Mouse (Mus musculus): Measurements from ENCODE around the gene Nck2. TPM values are rescaled to one million over a fixed set of nuclear protein-coding genes. Genes with fewer than 3 reads are reported as not detected.

Nck2 gene
- polyA plus RNA-seq, 1 experiment from 2014 or later = 38.1 TPM

GRCm38 (mm10) chr1:43506638-43507037 is 62.3 kb downstream of the Nck2 start:
- no peak overlapping the region for H3K9ac ChIP-seq (ENCODE audit: low read length)
- no peaks in the 10 kb centered on the region for H3K9me3 ChIP-seq (ENCODE audit: control insufficient read depth, low read length)
- no peak overlapping the region for H3K4me2 ChIP-seq (ENCODE audit: low read length)
- ATAC-seq (replicated peaks; ENCODE audit: low FRiP score, low TSS enrichment, low read depth) (no peak), DNase-seq (ENCODE audit: low spot score) (no peak)
- H3K4me1 ChIP-seq (replicated peaks; ENCODE audit: control insufficient read depth, insufficient read depth, low read length) = peaks cover 17% of the 10 kb centered on the region
- H3K36me3 ChIP-seq (ENCODE audit: control insufficient read depth, insufficient read depth, low read length) = peaks cover 16% of the 10 kb centered on the region
- no peaks in the 10 kb centered on the region for H3K27me3 ChIP-seq (replicated peaks; ENCODE audit: control insufficient read depth, insufficient read depth, low read length)
- H3K4me3 ChIP-seq (ENCODE audit: low read depth, low read length) = no peak overlapping the region
- WGBS = 82% methylated on average over 3 of the region's 3 CpGs
- no peak overlapping the region for H3K27ac ChIP-seq (ENCODE audit: low read depth)

- H3K27ac ChIP-seq (ENCODE audit: low read depth) = no peak overlapping the region
- DNase-seq (ENCODE audit: low spot score) = no peak
- 100% methylated on average over 1 of the region's 1 CpGs for WGBS
- ATAC-seq (replicated peaks; ENCODE audit: low FRiP score, low TSS enrichment, low read depth) = no peak
- no peak overlapping the region for H3K9ac ChIP-seq (ENCODE audit: low read length)
- no peak overlapping the region for H3K4me2 ChIP-seq (ENCODE audit: low read length)
- H3K36me3 ChIP-seq (ENCODE audit: control insufficient read depth, insufficient read depth, low read length) = peaks cover 16% of the 10 kb centered on the region
- H3K9me3 ChIP-seq (ENCODE audit: control insufficient read depth, low read length) = no peaks in the 10 kb centered on the region
- peaks cover 6% of the 10 kb centered on the region for H3K4me1 ChIP-seq (replicated peaks; ENCODE audit: control insufficient read depth, insufficient read depth, low read length)
- H3K27me3 ChIP-seq (replicated peaks; ENCODE audit: control insufficient read depth, insufficient read depth, low read length) = no peaks in the 10 kb centered on the region
- no peak overlapping the region for H3K4me3 ChIP-seq (ENCODE audit: low read depth, low read length)
Observed at GRCm38 (mm10) chr1:43507809-43508208, 63.4 kb downstream of the Nck2 start.

- H3K36me3 ChIP-seq (ENCODE audit: control insufficient read depth, insufficient read depth, low read length) = peaks cover 24% of the 10 kb centered on the region
- H3K27ac ChIP-seq (ENCODE audit: low read depth) = no peak overlapping the region
- H3K4me3 ChIP-seq (ENCODE audit: low read depth, low read length) = no peak overlapping the region
- no peak for ATAC-seq (replicated peaks; ENCODE audit: low FRiP score, low TSS enrichment, low read depth)
- DNase-seq (ENCODE audit: low spot score) = no peak
- H3K9ac ChIP-seq (ENCODE audit: low read length) = no peak overlapping the region
- 86% methylated on average over 12 of the region's 12 CpGs for WGBS
- no peaks in the 10 kb centered on the region for H3K9me3 ChIP-seq (ENCODE audit: control insufficient read depth, low read length)
- no peaks in the 10 kb centered on the region for H3K27me3 ChIP-seq (replicated peaks; ENCODE audit: control insufficient read depth, insufficient read depth, low read length)
- no peak overlapping the region for H3K4me2 ChIP-seq (ENCODE audit: low read length)
- H3K4me1 ChIP-seq (replicated peaks; ENCODE audit: control insufficient read depth, insufficient read depth, low read length) = no peaks in the 10 kb centered on the region
Observed at GRCm38 (mm10) chr1:43511256-43511655, 66.9 kb downstream of the Nck2 start.

GRCm38 (mm10) chr1:43511667-43512066 is 67.3 kb downstream of the Nck2 start:
- Histone ChIP-seq H3K27ac (ENCODE audit: low read depth) (no peak overlapping the region), H3K4me2 (ENCODE audit: low read length) (no peak overlapping the region), H3K9ac (ENCODE audit: low read length) (no peak overlapping the region), H3K9me3 (ENCODE audit: control insufficient read depth, low read length) (no peaks in the 10 kb centered on the region), H3K4me3 (ENCODE audit: low read depth, low read length) (no peak overlapping the region), H3K27me3 (replicated peaks; ENCODE audit: control insufficient read depth, insufficient read depth, low read length) (no peaks in the 10 kb centered on the region), H3K4me1 (replicated peaks; ENCODE audit: control insufficient read depth, insufficient read depth, low read length) (no peaks in the 10 kb centered on the region), H3K36me3 (ENCODE audit: control insufficient read depth, insufficient read depth, low read length) (peaks cover 24% of the 10 kb centered on the region)
- ATAC-seq (replicated peaks; ENCODE audit: low FRiP score, low TSS enrichment, low read depth) (no peak), DNase-seq (ENCODE audit: low spot score) (no peak)
- WGBS = 93% methylated on average over 8 of the region's 8 CpGs

- WGBS = 99% methylated on average over 3 of the region's 3 CpGs
- Histone ChIP-seq H3K27me3 (replicated peaks; ENCODE audit: control insufficient read depth, insufficient read depth, low read length) (no peaks in the 10 kb centered on the region), H3K36me3 (ENCODE audit: control insufficient read depth, insufficient read depth, low read length) (0 out of 2 replicates have a peak, but pooled peaks cover 8% of the 10 kb centered on the region), H3K27ac (ENCODE audit: low read depth) (no peak overlapping the region), H3K4me2 (ENCODE audit: low read length) (no peak overlapping the region), H3K9ac (ENCODE audit: low read length) (no peak overlapping the region), H3K4me3 (ENCODE audit: low read depth, low read length) (no peak overlapping the region), H3K4me1 (replicated peaks; ENCODE audit: control insufficient read depth, insufficient read depth, low read length) (no peaks in the 10 kb centered on the region), H3K9me3 (ENCODE audit: control insufficient read depth, low read length) (no peaks in the 10 kb centered on the region)
- ATAC-seq (replicated peaks; ENCODE audit: low FRiP score, low TSS enrichment, low read depth) = no peak
- DNase-seq (ENCODE audit: low spot score) = no peak
Observed at GRCm38 (mm10) chr1:43517405-43517804, 73.0 kb downstream of the Nck2 start.

- Histone ChIP-seq H3K27ac (ENCODE audit: low read depth) (no peak overlapping the region), H3K9me3 (ENCODE audit: control insufficient read depth, low read length) (no peaks in the 10 kb centered on the region), H3K4me1 (replicated peaks; ENCODE audit: control insufficient read depth, insufficient read depth, low read length) (no peaks in the 10 kb centered on the region), H3K4me2 (ENCODE audit: low read length) (no peak overlapping the region), H3K36me3 (ENCODE audit: control insufficient read depth, insufficient read depth, low read length) (no peaks in the 10 kb centered on the region), H3K9ac (ENCODE audit: low read length) (no peak overlapping the region), H3K27me3 (replicated peaks; ENCODE audit: control insufficient read depth, insufficient read depth, low read length) (no peaks in the 10 kb centered on the region), H3K4me3 (ENCODE audit: low read depth, low read length) (no peak overlapping the region)
- no peak for DNase-seq (ENCODE audit: low spot score)
- 92% methylated on average over 1 of the region's 1 CpGs for WGBS
- ATAC-seq (replicated peaks; ENCODE audit: low FRiP score, low TSS enrichment, low read depth) = no peak
Observed at GRCm38 (mm10) chr1:43520216-43520988, 76.0 kb downstream of the Nck2 start.

- no peak overlapping the region for H3K4me3 ChIP-seq (ENCODE audit: low read depth, low read length)
- no peaks in the 10 kb centered on the region for H3K4me1 ChIP-seq (replicated peaks; ENCODE audit: control insufficient read depth, insufficient read depth, low read length)
- DNase-seq (ENCODE audit: low spot score) (no peak), ATAC-seq (replicated peaks; ENCODE audit: low FRiP score, low TSS enrichment, low read depth) (no peak)
- no peak overlapping the region for H3K9ac ChIP-seq (ENCODE audit: low read length)
- no peak overlapping the region for H3K27ac ChIP-seq (ENCODE audit: low read depth)
- no peaks in the 10 kb centered on the region for H3K27me3 ChIP-seq (replicated peaks; ENCODE audit: control insufficient read depth, insufficient read depth, low read length)
- no peak overlapping the region for H3K4me2 ChIP-seq (ENCODE audit: low read length)
- 95% methylated on average over 3 of the region's 3 CpGs for WGBS
- no peaks in the 10 kb centered on the region for H3K36me3 ChIP-seq (ENCODE audit: control insufficient read depth, insufficient read depth, low read length)
- no peaks in the 10 kb centered on the region for H3K9me3 ChIP-seq (ENCODE audit: control insufficient read depth, low read length)
Observed at GRCm38 (mm10) chr1:43520989-43521371, 76.6 kb downstream of the Nck2 start.

- 72% methylated on average over 3 of the region's 3 CpGs for WGBS
- Histone ChIP-seq H3K4me3 (ENCODE audit: low read depth, low read length) (no peak overlapping the region), H3K36me3 (ENCODE audit: control insufficient read depth, insufficient read depth, low read length) (no peaks in the 10 kb centered on the region), H3K4me2 (ENCODE audit: low read length) (no peak overlapping the region), H3K27ac (ENCODE audit: low read depth) (no peak overlapping the region), H3K27me3 (replicated peaks; ENCODE audit: control insufficient read depth, insufficient read depth, low read length) (no peaks in the 10 kb centered on the region), H3K4me1 (replicated peaks; ENCODE audit: control insufficient read depth, insufficient read depth, low read length) (no peaks in the 10 kb centered on the region), H3K9ac (ENCODE audit: low read length) (no peak overlapping the region), H3K9me3 (ENCODE audit: control insufficient read depth, low read length) (no peaks in the 10 kb centered on the region)
- ATAC-seq (replicated peaks; ENCODE audit: low FRiP score, low TSS enrichment, low read depth) (no peak), DNase-seq (ENCODE audit: low spot score) (no peak)
Observed at GRCm38 (mm10) chr1:43521512-43521911, 77.1 kb downstream of the Nck2 start.

GRCm38 (mm10) chr1:43521950-43522349 is 77.6 kb downstream of the Nck2 start:
- no peak for DNase-seq (ENCODE audit: low spot score)
- WGBS = 85% methylated on average over 4 of the region's 4 CpGs
- H3K9me3 ChIP-seq (ENCODE audit: control insufficient read depth, low read length) = no peaks in the 10 kb centered on the region
- ATAC-seq (replicated peaks; ENCODE audit: low FRiP score, low TSS enrichment, low read depth) = no peak
- no peaks in the 10 kb centered on the region for H3K36me3 ChIP-seq (ENCODE audit: control insufficient read depth, insufficient read depth, low read length)
- H3K9ac ChIP-seq (ENCODE audit: low read length) = no peak overlapping the region
- no peak overlapping the region for H3K4me3 ChIP-seq (ENCODE audit: low read depth, low read length)
- H3K4me2 ChIP-seq (ENCODE audit: low read length) = no peak overlapping the region
- H3K27me3 ChIP-seq (replicated peaks; ENCODE audit: control insufficient read depth, insufficient read depth, low read length) = no peaks in the 10 kb centered on the region
- no peak overlapping the region for H3K27ac ChIP-seq (ENCODE audit: low read depth)
- H3K4me1 ChIP-seq (replicated peaks; ENCODE audit: control insufficient read depth, insufficient read depth, low read length) = no peaks in the 10 kb centered on the region
